Mouse (Mus musculus) T-helper 2 cell (primary cell): Measurements from ENCODE around the gene 2810408A11Rik.
"Not testable (repeated sequence)": the region's sequence is repeated elsewhere in the genome, so short reads cannot be mapped to it uniquely, and the experiment has no call there.

Experiments used
- in situ Hi-C: fragments of 300-600 bp; cut with MboI, MseI; formaldehyde crosslinking; loops from one replicate; pipeline ENCODE4 v1.15.1; 2025; ENCODE audit warnings: high pct_unique_total_duplicates

2810408A11Rik gene

GRCm38 (mm10) chr11:69931769-69932168 lies 31.0 kb upstream of the 2810408A11Rik start:
- in situ Hi-C loops: loop anchor here (5.0 kb wide), 1 partner anchor 36 kb away; no protein-coding TSS in a partner anchor

DNA sequence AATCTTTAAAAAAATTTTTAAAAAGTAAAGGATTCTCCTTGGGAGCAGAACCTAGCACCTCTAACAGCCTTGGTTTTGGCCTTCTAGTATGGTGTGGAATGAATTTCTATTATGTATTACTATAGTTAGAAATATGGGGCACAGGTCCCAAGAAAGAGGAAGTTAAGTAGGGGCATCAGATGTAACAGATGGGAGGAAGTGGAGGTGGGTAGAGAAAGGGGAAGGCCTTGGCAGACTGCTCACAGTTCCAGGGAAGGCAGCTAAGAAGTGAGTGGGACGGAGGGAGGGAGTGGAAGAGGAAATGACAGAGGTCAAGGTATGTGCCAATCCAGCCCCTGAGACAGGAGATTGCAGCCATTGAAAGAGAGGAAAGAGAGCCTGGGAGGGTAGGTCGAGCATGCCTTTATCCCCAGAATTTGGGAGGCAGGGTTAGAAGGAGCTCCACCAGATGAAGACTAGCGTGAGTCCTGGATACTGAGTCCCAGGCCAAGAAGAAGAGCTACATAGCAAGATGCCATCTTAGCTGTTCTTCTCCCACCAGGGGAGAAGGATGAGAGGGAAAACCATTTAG lies 30.3 kb upstream of the 2810408A11Rik start:
- in situ Hi-C loops: loop anchor here (5.0 kb wide), 1 partner anchor 36 kb away; no protein-coding TSS in a partner anchor

GRCm38 (mm10) chr11:69930176-69930575 lies 29.4 kb upstream of the 2810408A11Rik start:
- in situ Hi-C loops: loop anchor here (5.0 kb wide), 1 partner anchor 37 kb away; no protein-coding TSS in a partner anchor

- in situ Hi-C loops: loop anchor here (5.0 kb wide), 1 partner anchor 38 kb away; no protein-coding TSS in a partner anchor
Measured at GRCm38 (mm10) chr11:69929712-69930111, 28.9 kb upstream of the 2810408A11Rik start.

- in situ Hi-C loops: no loop called here
Measured at GRCm38 (mm10) chr11:69927501-69927900, 26.7 kb upstream of the 2810408A11Rik start.

GRCm38 (mm10) chr11:69922796-69923195 lies 22.0 kb upstream of the 2810408A11Rik start:
- in situ Hi-C loops: no loop called here

- in situ Hi-C loops: no loop called here
Measured at GRCm38 (mm10) chr11:69922012-69922756, 21.4 kb upstream of the 2810408A11Rik start.

GRCm38 (mm10) chr11:69921114-69922011 lies 20.6 kb upstream of the 2810408A11Rik start, which contains the start of gene Eif5a:
TSS of gene Eif5a (minus strand) at chr11:69921958.
- in situ Hi-C loops: no loop called here

- in situ Hi-C loops: no loop called here
Measured at GRCm38 (mm10) chr11:69920266-69921031, 19.7 kb upstream of the 2810408A11Rik start.

- in situ Hi-C loops: no loop called here
Measured at GRCm38 (mm10) chr11:69919661-69920265, 19.0 kb upstream of the 2810408A11Rik start.

DNA sequence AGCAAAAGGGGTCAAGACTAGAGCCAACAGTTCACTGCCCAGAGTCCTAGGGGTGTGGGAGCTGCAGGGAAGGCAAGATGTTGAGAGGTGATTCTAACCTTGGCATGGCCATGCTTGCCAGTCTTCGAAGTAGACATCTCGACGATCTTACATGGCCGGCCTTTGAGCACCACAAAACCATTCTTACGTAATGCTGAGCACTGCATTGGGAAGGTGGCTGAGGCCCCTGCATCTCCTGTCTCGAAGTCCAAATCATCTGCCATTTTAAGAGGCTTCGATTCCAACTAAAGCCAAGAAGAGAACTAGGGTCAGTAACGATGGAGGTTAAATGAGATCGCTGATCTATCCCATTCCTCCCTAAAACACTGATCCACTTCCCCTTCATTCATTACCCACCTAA lies 18.3 kb upstream of the 2810408A11Rik start:
- in situ Hi-C loops: no loop called here

DNA sequence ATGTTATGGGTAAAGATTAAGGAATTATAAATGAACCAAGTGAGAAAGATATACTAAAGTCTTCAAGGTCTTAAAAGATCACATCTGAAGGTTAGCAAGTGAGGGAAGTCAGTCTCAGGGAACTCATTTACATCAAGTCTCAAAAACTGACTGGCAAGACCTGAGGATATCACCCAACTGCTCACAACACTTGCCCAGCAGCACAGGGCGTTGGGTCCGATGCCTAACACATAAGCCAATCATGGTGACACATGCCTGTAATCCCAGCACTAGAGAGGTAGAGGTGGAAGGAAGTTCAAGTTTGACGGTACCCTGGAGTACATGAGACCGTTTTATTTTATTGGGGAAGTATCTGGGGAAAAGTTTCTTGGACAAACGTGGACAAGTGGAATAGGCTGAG lies 17.3 kb upstream of the 2810408A11Rik start:
- in situ Hi-C loops: no loop called here

DNA sequence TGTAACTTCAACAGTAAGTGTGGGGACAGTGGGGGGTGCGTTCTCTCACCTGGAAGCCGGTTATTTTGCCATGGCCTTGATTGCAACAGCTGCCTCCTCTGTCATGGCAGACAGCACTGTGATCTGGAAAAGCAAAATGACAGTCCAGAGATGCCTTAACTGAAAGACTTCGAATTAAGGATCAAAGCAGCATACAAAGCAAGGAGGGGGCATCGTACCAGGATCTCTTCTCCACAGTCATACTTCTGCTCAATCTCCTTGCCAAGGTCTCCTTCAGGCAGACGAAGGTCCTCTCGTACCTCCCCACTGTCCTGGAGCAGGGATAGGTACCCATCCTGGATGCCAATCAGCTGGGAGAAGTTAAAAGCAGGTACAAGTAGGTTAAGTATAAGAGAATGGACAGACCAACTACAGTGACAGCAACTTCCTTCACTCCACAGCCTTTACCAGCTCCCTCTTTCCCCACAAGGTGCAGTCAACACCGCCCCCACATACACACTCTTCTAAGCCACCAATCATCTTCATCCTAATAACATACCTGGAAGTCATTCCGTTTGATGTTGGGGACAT lies 16.7 kb upstream of the 2810408A11Rik start:
- in situ Hi-C loops: no loop called here

- in situ Hi-C loops: not testable (repeated sequence)
Measured at GRCm38 (mm10) chr11:69916652-69917378, 16.0 kb upstream of the 2810408A11Rik start.

- in situ Hi-C loops: no loop called here
Measured at GRCm38 (mm10) chr11:69915667-69916627, 15.2 kb upstream of the 2810408A11Rik start.

- in situ Hi-C loops: no loop called here
Measured at GRCm38 (mm10) chr11:69914917-69915430, 14.2 kb upstream of the 2810408A11Rik start.

- in situ Hi-C loops: no loop called here
Measured at GRCm38 (mm10) chr11:69914372-69914764, 13.6 kb upstream of the 2810408A11Rik start.
